Mouse (Mus musculus): ENCODE data around the gene Tinagl1. TPM values are rescaled to one million over a fixed set of nuclear protein-coding genes. Genes with fewer than 3 reads are reported as not detected.

Tinagl1 gene
- polyA plus RNA-seq (2012; rRNA removed): 2.9 and 7.8 TPM in 2 replicates

DNA sequence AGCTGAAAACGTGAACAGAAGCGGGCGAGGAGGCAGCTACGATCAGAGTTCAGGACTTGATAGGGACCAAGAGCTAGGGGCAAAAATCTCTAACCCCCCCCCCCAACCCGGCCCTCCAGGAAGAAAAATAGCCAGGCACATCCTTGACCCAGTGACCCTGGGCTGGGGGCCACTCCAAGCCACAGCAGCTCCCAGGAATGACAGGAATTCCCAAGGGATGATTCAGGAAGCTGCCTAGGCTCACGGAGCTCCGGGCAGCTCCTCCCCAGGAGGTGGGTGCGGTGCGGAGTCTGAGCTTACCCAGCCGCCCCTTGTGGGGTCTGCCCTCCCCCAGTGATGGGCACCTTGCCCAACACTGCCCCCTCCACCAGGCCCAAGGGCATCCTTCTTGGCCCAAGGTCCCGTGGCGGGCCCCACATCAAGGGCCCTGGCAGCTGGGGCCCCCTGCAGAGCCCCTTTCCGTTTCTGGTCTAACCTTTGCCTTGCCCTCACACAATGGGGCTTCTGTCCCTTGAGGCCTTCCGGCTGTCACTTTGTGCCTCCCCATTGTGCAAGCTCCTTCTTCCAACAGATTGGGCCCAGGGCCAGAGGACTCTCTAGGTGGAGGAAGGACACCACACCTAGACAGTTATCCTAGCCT lies at the start of gene Tinagl1:
Gene Tinagl1 (minus strand): TSS at position 51 of the 640 bp plus-strand sequence.
- Histone ChIP-seq H3K36me3 (ENCODE audit: control insufficient read depth, insufficient read depth, low read length) (no peaks in the 10 kb centered on the region), H3K4me1 (ENCODE audit: control insufficient read depth, insufficient read depth, low read length) (peaks cover 20% of the 10 kb centered on the region), H3K27ac (ENCODE audit: control insufficient read depth, insufficient read depth, low read depth, low read length) (no peak within 1 kb of the TSS), H3K4me3 (ENCODE audit: control insufficient read depth, low read depth, low read length) (peak within 1 kb of the TSS; percentile 52), H3K27me3 (ENCODE audit: control insufficient read depth, insufficient read depth, low read length) (no peaks in the 10 kb centered on the region)
- TF ChIP-seq CTCF (IDR thresholded peaks at IDR 0.05; ENCODE audit: control insufficient read depth, insufficient read depth, insufficient replicate concordance, low read depth, low read length): no peak
- TF ChIP-seq POLR2A (IDR thresholded peaks at IDR 0.05; ENCODE audit: control insufficient read depth, low read depth, low read length): no peak

DNA sequence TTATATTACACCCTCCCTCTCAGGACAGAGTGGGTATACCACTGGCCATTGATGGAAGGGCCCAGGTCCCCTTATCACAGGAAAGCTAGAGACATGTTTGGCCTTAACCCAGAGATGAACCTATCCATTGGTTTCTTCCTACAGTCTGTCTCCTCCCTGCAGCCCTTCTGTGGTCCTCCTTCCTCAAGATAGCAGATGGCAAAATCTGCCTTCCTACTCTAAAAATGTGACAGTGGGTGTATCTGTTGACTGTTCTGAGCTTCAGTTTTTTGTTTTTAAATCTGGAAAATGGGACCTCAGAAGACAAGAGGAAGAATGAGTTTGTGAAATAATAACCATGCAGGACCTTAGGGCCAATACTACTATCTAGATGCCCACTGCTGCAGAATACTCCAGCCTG lies 49.1 kb upstream of the Tinagl1 start:
- H3K36me3 ChIP-seq (ENCODE audit: control insufficient read depth, insufficient read depth, low read length): no peaks in the 10 kb centered on the region
- no peak overlapping the region for H3K27ac ChIP-seq (ENCODE audit: control insufficient read depth, insufficient read depth, low read depth, low read length)
- no peak for TF ChIP-seq POLR2A (IDR thresholded peaks at IDR 0.05; ENCODE audit: control insufficient read depth, low read depth, low read length)
- TF ChIP-seq CTCF (IDR thresholded peaks at IDR 0.05; ENCODE audit: control insufficient read depth, insufficient read depth, insufficient replicate concordance, low read depth, low read length): no peak
- H3K4me3 ChIP-seq (ENCODE audit: control insufficient read depth, low read depth, low read length): no peak overlapping the region
- no peaks in the 10 kb centered on the region for H3K27me3 ChIP-seq (ENCODE audit: control insufficient read depth, insufficient read depth, low read length)
- no peaks in the 10 kb centered on the region for H3K4me1 ChIP-seq (ENCODE audit: control insufficient read depth, insufficient read depth, low read length)

GRCm38 (mm10) chr4:130222179-130222578 lies 47.3 kb upstream of the Tinagl1 start, which contains the start of gene Gm853:
Gm853 (minus strand) TSS chr4:130222401.
- no peaks in the 10 kb centered on the region for H3K36me3 ChIP-seq (ENCODE audit: control insufficient read depth, insufficient read depth, low read length)
- H3K27ac ChIP-seq (ENCODE audit: control insufficient read depth, insufficient read depth, low read depth, low read length): no peak within 1 kb of the TSS
- H3K27me3 ChIP-seq (ENCODE audit: control insufficient read depth, insufficient read depth, low read length): no peaks in the 10 kb centered on the region
- TF ChIP-seq CTCF (IDR thresholded peaks at IDR 0.05; ENCODE audit: control insufficient read depth, insufficient read depth, insufficient replicate concordance, low read depth, low read length) (no peak), POLR2A (IDR thresholded peaks at IDR 0.05; ENCODE audit: control insufficient read depth, low read depth, low read length) (no peak)
- H3K4me1 ChIP-seq (ENCODE audit: control insufficient read depth, insufficient read depth, low read length): no peaks in the 10 kb centered on the region
- H3K4me3 ChIP-seq (ENCODE audit: control insufficient read depth, low read depth, low read length): no peak within 1 kb of the TSS

- TF ChIP-seq POLR2A (IDR thresholded peaks at IDR 0.05; ENCODE audit: control insufficient read depth, low read depth, low read length): no peak
- no peak for TF ChIP-seq CTCF (IDR thresholded peaks at IDR 0.05; ENCODE audit: control insufficient read depth, insufficient read depth, insufficient replicate concordance, low read depth, low read length)
- Histone ChIP-seq H3K36me3 (ENCODE audit: control insufficient read depth, insufficient read depth, low read length) (no peaks in the 10 kb centered on the region), H3K4me1 (ENCODE audit: control insufficient read depth, insufficient read depth, low read length) (no peaks in the 10 kb centered on the region), H3K27ac (ENCODE audit: control insufficient read depth, insufficient read depth, low read depth, low read length) (no peak overlapping the region), H3K27me3 (ENCODE audit: control insufficient read depth, insufficient read depth, low read length) (no peaks in the 10 kb centered on the region), H3K4me3 (ENCODE audit: control insufficient read depth, low read depth, low read length) (no peak overlapping the region)
Observed at GRCm38 (mm10) chr4:130220176-130220575, 45.3 kb upstream of the Tinagl1 start.

GRCm38 (mm10) chr4:130215392-130215791 lies 40.5 kb upstream of the Tinagl1 start:
- Histone ChIP-seq H3K27ac (ENCODE audit: control insufficient read depth, insufficient read depth, low read depth, low read length) (no peak overlapping the region), H3K4me3 (ENCODE audit: control insufficient read depth, low read depth, low read length) (no peak overlapping the region), H3K27me3 (ENCODE audit: control insufficient read depth, insufficient read depth, low read length) (no peaks in the 10 kb centered on the region), H3K4me1 (ENCODE audit: control insufficient read depth, insufficient read depth, low read length) (no peaks in the 10 kb centered on the region), H3K36me3 (ENCODE audit: control insufficient read depth, insufficient read depth, low read length) (no peaks in the 10 kb centered on the region)
- TF ChIP-seq CTCF (IDR thresholded peaks at IDR 0.05; ENCODE audit: control insufficient read depth, insufficient read depth, insufficient replicate concordance, low read depth, low read length) (no peak), POLR2A (IDR thresholded peaks at IDR 0.05; ENCODE audit: control insufficient read depth, low read depth, low read length) (no peak)

- Histone ChIP-seq H3K36me3 (ENCODE audit: control insufficient read depth, insufficient read depth, low read length) (no peaks in the 10 kb centered on the region), H3K27ac (ENCODE audit: control insufficient read depth, insufficient read depth, low read depth, low read length) (no peak overlapping the region), H3K27me3 (ENCODE audit: control insufficient read depth, insufficient read depth, low read length) (no peaks in the 10 kb centered on the region), H3K4me1 (ENCODE audit: control insufficient read depth, insufficient read depth, low read length) (no peaks in the 10 kb centered on the region), H3K4me3 (ENCODE audit: control insufficient read depth, low read depth, low read length) (no peak overlapping the region)
- TF ChIP-seq POLR2A (IDR thresholded peaks at IDR 0.05; ENCODE audit: control insufficient read depth, low read depth, low read length) (no peak), CTCF (IDR thresholded peaks at IDR 0.05; ENCODE audit: control insufficient read depth, insufficient read depth, insufficient replicate concordance, low read depth, low read length) (no peak)
Observed at GRCm38 (mm10) chr4:130213857-130214256, 38.9 kb upstream of the Tinagl1 start.

- H3K36me3 ChIP-seq (ENCODE audit: control insufficient read depth, insufficient read depth, low read length): no peaks in the 10 kb centered on the region
- H3K27ac ChIP-seq (ENCODE audit: control insufficient read depth, insufficient read depth, low read depth, low read length): no peak overlapping the region
- no peaks in the 10 kb centered on the region for H3K27me3 ChIP-seq (ENCODE audit: control insufficient read depth, insufficient read depth, low read length)
- no peak for TF ChIP-seq POLR2A (IDR thresholded peaks at IDR 0.05; ENCODE audit: control insufficient read depth, low read depth, low read length)
- no peak overlapping the region for H3K4me3 ChIP-seq (ENCODE audit: control insufficient read depth, low read depth, low read length)
- H3K4me1 ChIP-seq (ENCODE audit: control insufficient read depth, insufficient read depth, low read length): no peaks in the 10 kb centered on the region
Observed at GRCm38 (mm10) chr4:130213197-130213596, 38.3 kb upstream of the Tinagl1 start.
